Mouse (Mus musculus) megakaryocyte-erythroid progenitor cell, adult 5 weeks (primary cell): ENCODE results near the gene Cnot9. TPM values are rescaled to one million over a fixed set of nuclear protein-coding genes. Genes with fewer than 3 reads are reported as not detected.

ENCODE experiments used
- polyA plus RNA-seq: library from polyadenylated mRNA; stranded (reverse); fragments of >175 nt; gene quantifications from 2 replicates; pipeline ENCODE4 v1.2.3, GENCODE M21; 2012

The Cnot9 gene
- polyA plus RNA-seq = 14.6 and 14.8 TPM in 2 replicates

GRCm38 (mm10) chr1:74505721-74506464, at the start of gene Cnot9:
Gene Cnot9 (plus strand): TSS chr1:74506058.

GRCm38 (mm10) chr1:74542451-74542961, 36.6 kb downstream of the Cnot9 start, which contains the start of gene Plcd4:
Gene Plcd4 (plus strand): TSS chr1:74542888.

GRCm38 (mm10) chr1:74544184-74544583, 38.3 kb downstream of the Cnot9 start, which contains the start of gene Usp37:
Gene Usp37 (minus strand): TSS chr1:74544284.

Other genes with a start within 250 kb of the Cnot9 start
- gene Gpbar1, start 227.5 kb upstream of the Cnot9 start, polyA plus RNA-seq = 0.73 and 0.81 TPM in 2 replicates
- 300 and 370 TPM in 2 replicates for gene Aamp, start 221.3 kb upstream of the Cnot9 start, polyA plus RNA-seq
- gene Pnkd, start 221.1 kb upstream of the Cnot9 start, polyA plus RNA-seq = 94.1 and 97.9 TPM in 2 replicates
- 198 and 265 TPM in 2 replicates for gene Tmbim1, start 200.4 kb upstream of the Cnot9 start, polyA plus RNA-seq
- gene Catip, start 143.9 kb upstream of the Cnot9 start, polyA plus RNA-seq = 0.04 TPM in 1 of 2 replicates, not detected in the other
- gene Slc11a1, start 130.9 kb upstream of the Cnot9 start, polyA plus RNA-seq = 1.4 and 6.6 TPM in 2 replicates
- 242 and 273 TPM in 2 replicates for gene Ctdsp1, start 114.5 kb upstream of the Cnot9 start, polyA plus RNA-seq
- 0.05 TPM in 1 of 2 replicates, not detected in the other for gene Vil1, start 96.7 kb upstream of the Cnot9 start, polyA plus RNA-seq
- gene Plcd4, start 36.8 kb downstream of the Cnot9 start, polyA plus RNA-seq = not detected in 2 replicates
- 2.0 and 2.9 TPM in 2 replicates for gene Usp37, start 38.2 kb downstream of the Cnot9 start, polyA plus RNA-seq
- 12.2 and 16.2 TPM in 2 replicates for gene Zfp142, start 82.2 kb downstream of the Cnot9 start, polyA plus RNA-seq
- gene Bcs1l, start 82.2 kb downstream of the Cnot9 start, polyA plus RNA-seq = 3.9 and 4.0 TPM in 2 replicates
- 10.2 and 12.5 TPM in 2 replicates for gene Rnf25, start 95.3 kb downstream of the Cnot9 start, polyA plus RNA-seq
- 0.04 and 0.17 TPM in 2 replicates for gene Stk36, start 95.4 kb downstream of the Cnot9 start, polyA plus RNA-seq
- 14.3 and 20.3 TPM in 2 replicates for gene Ttll4, start 155.7 kb downstream of the Cnot9 start, polyA plus RNA-seq
- gene Cyp27a1, start 207.5 kb downstream of the Cnot9 start, polyA plus RNA-seq = 1.7 and 2.8 TPM in 2 replicates
- gene Prkag3, start 243.2 kb downstream of the Cnot9 start, polyA plus RNA-seq = not detected in 2 replicates